Mouse (Mus musculus) left cerebral cortex, postnatal 25 days (tissue): Measurements from ENCODE around the gene Cdt1. TPM values are rescaled to one million over a fixed set of nuclear protein-coding genes. Genes with fewer than 3 reads are reported as not detected.

Source experiments
- DNase-seq, 2 experiments: peaks; one replicate each; pipeline ENCODE4 v3.0.0; 2022; ENCODE audit warnings: low spot score in 2 of 2, mixed read lengths in 1 of 2
- intact Hi-C: fragments of 180-260 bp; cut with DNase I; formaldehyde crosslinking; loops from one replicate; pipeline ENCODE4 v1.15.1; 2025
- microRNA-seq, 2 experiments: library from miRNA; unstranded; fragments of <30 nt; microRNA quantifications; one replicate each; pipeline ENCODE4 v1.2.0; 2022
- total RNA-seq, 2 experiments: library from RNA; stranded (reverse); gene quantifications; 2 replicates each; pipeline ENCODE4 v1.2.3; 2021

Cdt1 gene
- total RNA-seq, 2 experiments from 2014 or later: 1.7 to 3.1 TPM

DNA sequence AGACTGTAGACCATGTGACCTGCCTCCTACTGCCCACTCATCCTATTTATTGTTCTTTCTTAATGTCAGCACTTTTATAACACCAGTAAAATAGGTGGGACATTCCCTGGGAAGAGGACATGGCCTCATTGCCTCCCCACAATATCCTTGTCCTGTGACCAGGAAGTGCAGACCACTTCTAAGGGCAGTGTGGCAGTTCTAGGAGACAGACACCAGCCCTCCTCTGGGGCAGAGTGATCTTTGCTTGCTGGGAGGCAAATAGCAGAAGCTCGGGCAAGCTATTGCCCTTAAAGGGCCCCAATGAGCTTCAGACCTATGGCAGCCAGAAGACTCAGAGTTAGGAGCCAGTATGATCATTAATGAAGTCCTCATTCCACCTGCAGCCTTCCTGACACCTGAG is 36.8 kb downstream of the Cdt1 start:
- DNase-seq: no peak
- intact Hi-C loops: loop anchor here (5.0 kb wide), 1 partner anchor 102 kb away; no protein-coding TSS in a partner anchor

DNA sequence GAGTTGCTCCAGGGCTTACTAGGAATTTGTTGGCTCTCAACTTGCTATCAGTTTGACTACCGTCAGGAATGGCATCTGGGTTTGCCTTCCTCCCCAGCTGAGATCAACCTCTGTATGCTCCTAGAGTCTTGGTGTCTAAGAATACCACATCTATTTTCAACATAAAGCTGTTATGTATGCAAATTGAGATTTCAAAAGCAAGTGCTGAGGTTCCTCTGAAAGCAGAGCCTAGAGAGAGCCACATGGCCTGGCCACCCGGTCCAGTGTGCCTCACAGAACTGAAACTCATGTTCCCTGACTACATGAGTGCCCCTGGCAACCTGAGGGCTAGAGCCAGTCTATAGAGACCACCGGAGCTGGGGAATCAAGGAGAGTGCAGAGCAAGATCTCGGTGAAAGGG is 37.6 kb downstream of the Cdt1 start:
- intact Hi-C loops: loop anchor here (5.0 kb wide), 1 partner anchor 103 kb away; no protein-coding TSS in a partner anchor

DNA sequence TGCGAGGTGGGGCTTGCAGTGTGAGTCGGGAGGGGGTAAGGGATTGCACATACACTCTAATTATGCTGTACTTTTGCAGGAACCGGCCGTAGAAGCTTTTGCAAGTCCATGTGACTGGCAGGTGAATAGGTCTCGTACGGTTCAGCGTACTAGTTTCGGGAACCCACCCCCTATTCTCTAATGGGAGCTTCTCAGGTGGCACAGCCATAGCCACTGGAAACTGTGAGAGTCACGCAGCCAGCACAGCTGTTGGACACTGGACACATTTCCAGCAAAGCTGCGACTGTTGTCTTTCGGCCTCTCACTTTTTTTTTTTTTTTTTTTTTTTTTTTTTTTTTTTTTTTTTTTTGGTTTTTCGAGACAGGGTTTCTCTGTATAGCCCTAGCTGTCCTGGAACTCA is 39.0 kb downstream of the Cdt1 start:
- intact Hi-C loops: loop anchor here (5.0 kb wide), 1 partner anchor 105 kb away; no protein-coding TSS in a partner anchor
- DNase-seq: no peak

More for the DNA sequence above, 37.6 kb downstream of the Cdt1 start:
- peak in 1 of 2 experiments; percentile 42 for DNase-seq

DNA sequence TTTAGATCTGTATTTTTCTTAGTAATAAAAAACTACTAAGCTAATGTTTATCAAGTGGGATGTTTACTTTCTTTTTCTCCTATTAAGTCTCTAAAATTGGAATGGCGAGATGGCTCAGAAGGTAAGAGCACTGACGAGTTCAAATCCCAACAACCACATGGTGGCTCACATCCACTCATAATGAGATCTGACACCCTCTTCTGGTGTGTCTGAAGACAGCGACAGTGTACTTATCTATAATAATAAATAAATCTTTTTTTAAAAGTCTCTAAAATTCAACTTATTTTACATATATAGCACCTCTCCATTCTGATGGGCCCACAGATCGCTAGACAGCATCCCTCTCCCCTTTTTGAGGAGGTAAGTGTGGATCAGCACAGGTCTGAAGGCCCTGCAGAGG is 42.4 kb downstream of the Cdt1 start:
- DNase-seq: no peak
- intact Hi-C loops: loop anchor here (10.0 kb wide), 1 partner anchor 455 kb away; the partner anchor contains the start of gene Spg7

DNA sequence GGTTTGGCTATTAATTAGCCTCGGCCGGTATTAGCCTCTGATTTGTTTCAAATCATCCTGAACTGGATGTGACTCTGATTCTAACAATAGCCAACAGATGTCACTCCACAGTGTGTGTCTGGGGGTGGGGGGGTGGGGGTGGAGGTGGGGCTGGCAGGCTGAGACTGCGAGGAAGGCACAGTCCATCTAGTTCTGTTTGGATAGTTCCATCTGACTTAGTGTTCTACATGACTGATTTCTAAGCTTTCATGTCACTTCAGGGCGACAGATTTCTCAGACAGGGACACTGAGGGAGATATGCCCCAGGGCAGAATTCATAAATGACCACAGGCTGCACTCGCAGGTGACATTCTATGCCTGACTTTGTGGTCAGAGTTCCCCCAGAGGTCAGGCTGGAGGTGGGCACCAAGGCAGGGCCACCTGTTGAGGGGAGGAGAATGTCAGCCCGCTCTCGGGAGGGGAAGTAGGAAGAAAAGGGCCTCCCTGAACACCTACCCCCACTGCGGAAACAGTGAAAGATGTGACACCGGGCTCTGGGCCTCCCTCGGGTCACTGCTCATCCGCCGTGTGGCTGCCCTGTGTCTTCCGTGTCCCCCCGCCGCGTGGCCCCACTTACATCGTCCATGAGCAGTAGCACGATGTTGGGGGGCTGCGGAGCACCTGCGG is 42.9 kb downstream of the Cdt1 start:
- intact Hi-C loops: loop anchor here (10.0 kb wide), 1 partner anchor 454 kb away; the partner anchor contains the start of gene Spg7
- DNase-seq: no peak

DNA sequence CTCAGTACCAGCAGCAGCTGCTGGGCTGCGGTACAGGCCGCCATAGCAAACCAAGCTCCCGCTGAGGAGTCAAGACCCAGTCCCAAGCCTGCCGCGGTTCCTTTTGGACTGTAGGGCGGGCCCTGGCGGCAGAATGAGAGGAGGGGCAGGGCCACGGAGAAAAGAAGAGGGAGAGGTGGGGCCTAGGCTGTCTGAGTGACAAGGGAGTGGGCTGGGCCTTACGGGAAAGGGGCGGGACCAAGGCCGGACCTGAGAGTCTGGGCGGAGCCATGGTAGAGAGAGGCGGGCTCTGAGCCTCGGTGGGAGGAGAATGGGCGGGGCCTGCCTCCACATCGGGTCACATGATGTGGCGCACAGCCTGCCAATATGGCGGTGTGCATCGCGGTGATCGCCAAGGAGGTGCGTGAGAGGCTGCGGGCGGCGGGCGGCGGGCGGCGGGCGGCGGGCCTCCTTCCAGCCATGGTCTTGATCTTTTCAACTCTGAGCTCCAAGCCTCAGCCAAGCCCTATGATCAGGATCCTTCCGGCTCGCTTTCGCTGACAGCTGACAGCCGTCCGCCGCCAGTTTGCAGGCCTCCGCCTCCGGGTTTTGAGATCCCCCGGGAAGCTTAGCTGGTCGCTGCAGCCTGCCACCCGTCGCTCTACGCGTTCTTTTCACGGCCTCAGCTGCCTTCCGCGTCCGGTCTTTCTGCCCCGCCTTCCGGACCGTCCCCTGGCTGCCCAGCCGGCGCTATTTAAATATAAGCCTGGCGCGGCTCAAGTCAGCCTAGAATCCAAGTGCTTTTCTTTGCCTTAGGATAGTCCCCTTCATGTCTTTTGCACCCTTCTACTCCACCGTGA is 43.7 kb downstream of the Cdt1 start, which contains the start of the genes Galns and Trappc2l:
Gene Galns, minus strand, starts transcription at position 169 of the 839 bp plus-strand sequence.
Gene Trappc2l, plus strand, starts transcription at position 346 of the 839 bp plus-strand sequence.
- intact Hi-C loops: loop anchor here (10.0 kb wide), 1 partner anchor 453 kb away; the partner anchor contains the start of gene Spg7
- DNase-seq: peak; percentile 93 to 97

DNA sequence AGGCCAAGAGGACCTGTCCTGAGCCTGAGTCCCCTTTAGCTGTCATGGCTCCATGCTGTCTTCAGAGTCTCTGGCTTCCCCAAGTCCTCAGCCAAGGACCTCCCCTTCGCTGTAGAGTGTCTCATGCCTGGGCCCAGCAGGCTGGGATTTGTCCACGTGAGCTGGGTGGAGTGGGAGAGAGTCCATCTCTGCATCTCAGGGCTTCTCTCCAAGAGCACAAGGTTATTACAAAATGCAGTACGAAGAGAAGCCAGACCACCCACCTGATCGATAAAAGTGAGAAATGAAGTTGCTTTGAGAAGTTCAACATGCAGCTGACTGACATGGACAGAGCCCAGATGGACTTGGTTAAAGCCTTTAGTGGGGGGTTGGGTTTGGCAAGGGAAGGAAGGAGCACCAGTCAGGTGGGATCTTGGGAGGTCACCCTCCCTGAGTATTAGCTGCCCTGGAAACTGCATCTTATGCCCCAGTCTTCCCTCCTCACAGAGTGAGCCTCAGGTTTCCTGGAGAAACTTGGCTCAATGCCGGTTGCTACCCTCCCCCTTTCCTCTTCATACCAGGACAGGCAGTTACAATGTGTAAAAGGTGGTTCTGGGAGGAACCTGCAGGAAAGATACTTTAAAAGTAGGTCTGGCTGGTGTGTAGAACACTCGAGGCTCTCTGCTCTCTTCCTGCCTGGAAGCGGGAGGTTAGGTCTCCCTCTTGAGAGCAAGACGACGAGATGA is 48.5 kb downstream of the Cdt1 start:
- intact Hi-C loops: loop anchor here (10.0 kb wide), 1 partner anchor 448 kb away; the partner anchor contains the start of gene Spg7
- no peak for DNase-seq

DNA sequence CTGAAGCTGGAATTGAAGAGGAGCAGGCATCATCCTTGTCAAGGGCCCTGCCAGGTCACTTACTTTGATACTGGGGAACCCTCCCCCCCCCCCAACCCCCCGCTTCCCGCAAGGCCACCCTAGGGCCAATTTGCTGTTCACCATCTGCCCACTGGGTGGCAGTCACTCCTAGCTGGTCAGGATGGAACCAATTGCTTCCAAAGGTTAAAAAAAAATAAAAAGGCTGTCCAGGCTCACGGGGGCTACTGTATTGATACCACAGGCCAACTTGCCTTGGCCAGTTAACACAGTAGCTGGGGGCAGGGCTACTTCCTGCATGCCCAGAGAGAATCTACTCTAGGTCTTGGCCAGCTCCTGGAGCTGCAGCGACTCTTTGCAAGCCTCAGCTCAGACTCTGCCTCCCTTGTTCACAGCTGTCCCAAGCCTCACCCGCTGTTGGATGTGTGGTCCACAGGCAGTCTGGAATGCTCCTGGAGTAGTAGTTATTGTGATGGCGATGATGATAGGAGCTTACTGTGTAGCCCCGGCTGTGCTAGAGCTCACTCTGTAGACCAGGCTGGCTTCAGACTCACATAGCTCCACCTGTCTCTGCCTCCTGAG is 50.2 kb downstream of the Cdt1 start:
- DNase-seq: peak; percentile 60 to 64
- intact Hi-C loops: loop anchor here (1.0 to 10.0 kb wide), 2 partner anchors 212 to 447 kb away; partner anchors contain the start of gene Spg7

DNA sequence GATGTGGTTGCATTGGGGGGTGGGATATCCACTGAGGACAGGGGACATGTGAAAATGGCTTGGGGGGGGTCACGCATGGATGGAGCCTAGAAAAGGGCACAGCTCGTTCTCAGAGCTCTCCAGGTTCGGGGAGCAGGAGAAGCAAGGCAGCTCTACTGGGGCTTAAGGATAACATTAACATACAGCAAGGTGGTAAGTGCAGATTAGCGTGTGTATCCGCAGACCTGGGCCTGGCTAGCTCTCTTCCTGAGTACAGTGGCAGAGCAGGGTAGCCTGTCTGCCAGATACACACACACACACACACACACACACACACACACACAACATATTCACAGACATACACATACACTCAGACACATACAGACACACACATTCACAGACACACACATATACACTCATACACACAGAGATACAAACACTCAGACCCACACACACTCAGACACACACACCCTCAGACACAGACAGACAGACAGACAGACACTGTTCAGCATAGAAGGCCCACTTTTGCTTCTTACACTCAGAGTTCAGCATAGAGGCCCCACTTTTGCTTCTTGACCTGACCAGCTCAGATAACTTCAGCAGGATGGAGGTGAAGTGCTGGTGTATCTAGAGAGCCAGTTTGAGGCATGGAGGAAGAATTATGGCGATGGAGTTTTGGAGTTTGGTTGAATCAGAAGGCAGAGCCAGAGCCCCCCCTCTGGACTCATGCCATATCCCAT is 51.0 kb downstream of the Cdt1 start:
- DNase-seq: no peak
- intact Hi-C loops: loop anchor here (1.0 to 10.0 kb wide), 2 partner anchors 211 to 446 kb away; partner anchors contain the start of gene Spg7

DNA sequence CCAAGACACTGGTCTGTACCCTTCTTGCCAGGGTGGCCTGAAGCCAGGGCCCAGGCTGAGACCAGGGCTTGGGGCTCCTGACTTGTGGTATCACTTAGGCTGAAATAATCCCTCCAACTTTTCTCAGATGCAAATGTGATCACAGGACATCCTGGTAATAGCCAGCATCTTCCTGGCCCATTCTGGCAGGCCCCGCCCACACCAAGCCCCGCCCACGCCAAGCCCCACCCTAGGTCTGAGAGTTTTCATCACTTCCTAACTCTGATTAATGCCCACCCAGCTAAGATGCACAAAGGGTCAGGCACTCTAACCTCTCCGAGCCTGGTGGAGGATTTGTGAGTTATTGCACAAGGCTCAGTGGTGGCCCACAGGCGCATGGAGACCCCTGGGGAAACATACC is 52.6 kb downstream of the Cdt1 start:
- intact Hi-C loops: no loop called here

DNA sequence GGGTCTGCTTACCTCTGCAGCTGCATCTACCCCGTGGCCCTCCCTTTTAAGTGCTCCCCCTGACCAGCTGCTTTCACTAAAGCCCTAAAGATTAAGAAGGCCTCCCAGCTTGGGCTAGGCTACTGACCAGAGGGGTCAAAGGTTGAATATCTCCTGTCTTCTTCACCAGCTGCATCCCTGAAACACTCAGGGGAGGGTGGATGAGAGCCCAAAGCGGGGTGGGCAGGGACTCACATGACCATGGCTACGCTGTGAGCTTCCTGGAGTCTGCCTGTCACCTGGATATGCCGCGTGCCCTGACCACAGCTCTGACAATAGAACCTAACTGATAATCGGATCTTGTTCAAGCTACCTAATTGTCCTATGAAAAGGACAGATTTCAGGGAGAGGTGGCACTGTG is 54.9 kb downstream of the Cdt1 start, which contains the start of gene Pabpn1l:
Gene Pabpn1l, minus strand, starts transcription at position 13 of the 400 bp plus-strand sequence.
- no peak for DNase-seq
- intact Hi-C loops: no loop called here

More for the DNA sequence above, 52.6 kb downstream of the Cdt1 start:
- no peak for DNase-seq

Small RNA genes within 50 kb of the gene (microRNA-seq; reads per million reads assigned to microRNA genes)
- gene Mir6396: 0 reads per million in 2 experiments

Other genes with a start within 250 kb of the Cdt1 start
- gene Trhr2, start 207.3 kb upstream of the Cdt1 start, total RNA-seq: 1 to 10 TPM; 7.0 to 7.2 TPM
- gene Zc3h18, start 191.4 kb upstream of the Cdt1 start, total RNA-seq: 10 to 100 TPM; 35.7 to 39.1 TPM
- gene Il17c, start 146.0 kb upstream of the Cdt1 start, total RNA-seq: not detected
- 1 to 10 TPM; 7.8 to 8.4 TPM for gene Cyba, start 135.1 kb upstream of the Cdt1 start, total RNA-seq
- gene Mvd, start 124.6 kb upstream of the Cdt1 start, total RNA-seq: 10 to 100 TPM; 26.8 to 29.4 TPM
- gene Snai3, start 107.3 kb upstream of the Cdt1 start, total RNA-seq: under 1 TPM; 0.64 to 0.66 TPM
- 10 to 100 TPM; 33.7 to 41.6 TPM for gene Rnf166, start 92.0 kb upstream of the Cdt1 start, total RNA-seq
- 10 to 100 TPM; 19.5 to 23.2 TPM for gene Ctu2, start 91.9 kb upstream of the Cdt1 start, total RNA-seq
- 1 to 10 TPM; 5.6 to 6.3 TPM for gene Piezo1, start 16.7 kb upstream of the Cdt1 start, total RNA-seq
- 10 to 100 TPM; 56.6 to 60.4 TPM for gene Aprt, start 8.9 kb downstream of the Cdt1 start, total RNA-seq
- 1 to 10 TPM; 7.4 to 9.1 TPM for gene Galns, start 43.4 kb downstream of the Cdt1 start, total RNA-seq
- gene Trappc2l, start 43.6 kb downstream of the Cdt1 start, total RNA-seq: 10 to 100 TPM; 81.3 to 87.8 TPM
- not detected for gene Pabpn1l, start 54.7 kb downstream of the Cdt1 start, total RNA-seq
- gene Cbfa2t3, start 131.1 kb downstream of the Cdt1 start, total RNA-seq: 10 to 100 TPM; 31.7 to 41.5 TPM
- 10 to 100 TPM; 20.5 to 22.8 TPM for gene Acsf3, start 207.5 kb downstream of the Cdt1 start, total RNA-seq